Mouse (Mus musculus) 3T3-L1 (cell line): ENCODE measurements around the gene Akap9.
"Not testable (repeated sequence)": the region's sequence is repeated elsewhere in the genome, so short reads cannot be mapped to it uniquely, and the experiment has no call there.

Source experiments
- DNase-seq: peaks from one replicate; pipeline ENCODE4 v3.0.0-alpha.2; 2015; ENCODE audit warnings: low read depth, low spot score

Gene Akap9

DNA sequence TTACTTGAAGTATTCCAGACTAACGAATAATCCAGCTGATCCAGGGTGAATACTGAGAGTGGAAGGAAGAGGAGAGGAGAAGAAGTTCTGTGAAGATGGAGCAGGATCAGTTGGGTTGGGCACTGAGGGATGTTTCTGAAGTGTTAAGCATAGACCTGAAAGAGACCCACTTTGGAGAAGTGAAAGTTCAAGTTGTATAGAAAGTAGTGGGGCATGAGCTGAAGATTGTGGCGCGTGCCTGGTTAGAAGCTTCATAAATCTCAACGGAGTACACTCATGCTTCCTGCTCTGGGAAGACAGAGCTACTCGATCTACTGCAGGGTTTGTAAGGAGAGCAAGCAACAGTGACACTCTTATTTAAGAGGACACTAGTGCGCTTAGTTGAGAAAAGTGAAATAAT lies 41.3 kb downstream of the Akap9 start:
- no peak for DNase-seq

GRCm38 (mm10) chr5:3970936-3971335 lies 43.1 kb downstream of the Akap9 start:
- DNase-seq: no peak

DNA sequence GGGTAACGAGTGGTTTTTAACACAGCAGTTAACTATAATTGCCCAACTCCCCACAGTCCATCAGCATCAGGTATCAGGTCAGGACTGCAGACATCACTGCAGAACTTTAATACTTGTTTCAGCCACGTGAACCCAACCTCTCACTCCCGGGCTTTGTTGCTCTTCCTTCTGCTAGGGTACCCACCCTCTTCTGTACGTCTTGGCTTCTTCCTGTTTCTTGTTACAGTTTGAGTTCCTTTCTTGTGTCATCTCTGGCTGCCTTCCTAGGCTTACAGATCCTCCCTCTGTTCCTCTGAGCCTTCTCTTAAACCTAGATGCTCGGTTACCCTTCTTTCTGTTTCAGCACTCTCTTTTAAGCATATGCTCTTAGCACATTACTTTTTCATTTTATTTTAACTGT lies 45.9 kb downstream of the Akap9 start:
- no peak for DNase-seq

GRCm38 (mm10) chr5:3974896-3975295 lies 47.0 kb downstream of the Akap9 start:
- no peak for DNase-seq

DNA sequence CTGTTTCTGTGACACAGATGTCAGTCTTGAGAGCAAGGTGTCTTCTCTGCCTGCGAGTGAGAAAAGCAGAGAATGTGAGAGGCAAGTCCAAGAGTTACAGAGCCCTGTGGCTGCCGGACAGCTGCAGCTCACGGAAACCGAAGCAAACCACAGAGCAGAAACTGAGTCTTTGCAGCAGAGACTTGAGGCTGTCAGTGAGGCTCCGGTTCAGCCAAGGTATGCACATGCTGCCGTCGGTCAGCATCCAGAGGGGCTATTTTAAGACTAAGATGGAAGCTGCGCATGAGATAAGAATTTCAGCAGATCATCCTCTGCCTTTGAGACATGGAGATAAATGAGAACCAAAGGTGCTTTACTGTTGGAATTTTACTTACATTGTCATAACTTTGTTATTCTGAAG lies 48.3 kb downstream of the Akap9 start:
- DNase-seq: no peak

DNA sequence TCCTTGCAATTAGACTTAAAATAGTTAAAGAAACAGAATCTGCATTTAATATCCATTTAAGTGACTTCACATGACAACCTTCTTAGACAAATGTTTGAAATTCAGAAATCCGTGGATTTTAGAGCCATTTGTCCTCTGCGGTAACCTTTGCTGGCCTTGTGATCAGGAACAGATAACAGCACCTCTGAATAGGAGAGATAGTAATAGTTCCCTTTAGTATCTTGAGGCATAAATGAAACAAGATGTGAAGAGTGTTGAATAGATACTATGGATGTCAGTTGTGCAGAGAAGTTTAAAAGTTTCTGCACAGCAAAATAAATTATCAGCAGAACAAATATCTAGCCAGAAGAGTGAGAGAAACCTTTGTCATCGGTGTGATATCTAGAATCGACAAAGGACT lies 50.0 kb downstream of the Akap9 start:
- no peak for DNase-seq

DNA sequence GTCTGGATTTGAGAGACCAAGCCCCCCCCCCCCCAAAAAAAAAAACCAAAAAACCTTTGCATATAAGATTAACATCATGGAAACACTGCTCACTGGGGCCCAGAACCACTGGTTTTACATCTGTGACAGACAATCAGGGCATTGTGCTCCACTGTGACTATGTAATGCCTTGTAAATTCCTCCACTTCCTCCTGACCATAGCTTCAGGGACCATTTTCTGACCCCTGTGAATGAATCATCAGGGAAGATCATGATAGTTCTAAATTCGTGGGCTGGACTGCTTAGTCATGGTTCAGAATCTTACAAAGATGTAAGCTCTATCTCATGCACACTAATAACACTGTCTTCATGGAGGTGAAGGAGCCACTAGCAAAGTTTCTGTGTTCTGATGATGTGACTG lies 61.8 kb downstream of the Akap9 start:
- peak; percentile 91 for DNase-seq

- peak; percentile 60 for DNase-seq
Measured at GRCm38 (mm10) chr5:3990499-3990898, 62.6 kb downstream of the Akap9 start.

- peak; percentile 45 for DNase-seq
Measured at GRCm38 (mm10) chr5:4004531-4005469, 76.9 kb downstream of the Akap9 start.

DNA sequence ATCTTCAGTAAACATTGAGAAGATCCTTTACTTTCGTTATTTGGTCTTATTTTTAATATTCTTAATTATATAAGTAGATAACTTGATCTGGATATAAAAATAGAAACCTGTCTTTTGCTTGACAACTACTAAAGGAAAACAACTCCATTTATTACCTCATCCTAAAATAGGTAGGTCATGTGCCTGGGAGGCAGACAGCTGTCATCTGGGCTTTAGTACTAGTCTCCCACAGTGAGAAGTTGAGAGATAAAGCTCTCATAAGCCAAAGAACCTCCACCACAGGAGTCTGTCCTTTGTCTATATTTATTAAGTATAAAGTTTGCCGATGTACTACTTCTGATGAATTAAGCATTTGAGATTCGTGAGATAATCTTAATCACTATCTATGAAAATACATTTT lies 78.8 kb downstream of the Akap9 start:
- DNase-seq: no peak

DNA sequence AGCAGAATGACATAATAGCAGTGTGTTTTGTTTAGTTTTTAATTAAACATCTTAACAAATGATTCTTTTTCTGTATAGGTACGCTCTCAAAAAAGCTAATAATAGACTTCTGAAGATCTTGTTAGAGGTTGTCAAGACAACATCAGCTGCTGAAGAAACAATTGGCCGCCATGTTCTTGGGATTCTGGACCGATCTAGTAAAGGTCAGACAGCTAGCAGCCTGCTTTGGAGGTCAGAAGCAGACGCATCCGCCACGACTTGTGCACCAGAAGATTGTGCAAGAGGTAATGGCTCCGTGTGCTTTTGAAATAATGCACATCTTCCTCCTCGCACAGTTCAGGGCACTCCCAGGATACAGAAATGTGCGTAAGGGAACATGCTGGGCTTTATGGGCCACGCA lies 80.4 kb downstream of the Akap9 start:
- no peak for DNase-seq

DNA sequence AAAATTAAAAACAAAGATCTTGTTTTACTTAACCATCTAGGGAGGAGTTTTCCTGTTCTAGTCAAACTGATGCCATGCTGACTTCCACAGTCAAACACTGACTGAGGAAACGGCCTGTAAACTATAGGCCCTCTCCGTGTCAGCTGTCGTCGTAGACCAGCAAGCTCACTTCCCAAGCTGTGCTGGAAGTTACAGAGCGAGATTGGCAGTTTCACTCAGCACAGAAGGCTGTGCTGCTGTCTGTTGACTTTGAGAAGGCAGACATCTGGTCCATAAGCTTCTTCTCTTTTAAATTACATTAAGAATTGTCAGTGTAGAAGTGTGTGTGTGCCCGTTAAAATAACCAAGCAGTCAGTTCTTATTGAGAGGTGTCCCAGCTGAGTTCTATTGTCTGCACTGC lies 81.7 kb downstream of the Akap9 start:
- no peak for DNase-seq

DNA sequence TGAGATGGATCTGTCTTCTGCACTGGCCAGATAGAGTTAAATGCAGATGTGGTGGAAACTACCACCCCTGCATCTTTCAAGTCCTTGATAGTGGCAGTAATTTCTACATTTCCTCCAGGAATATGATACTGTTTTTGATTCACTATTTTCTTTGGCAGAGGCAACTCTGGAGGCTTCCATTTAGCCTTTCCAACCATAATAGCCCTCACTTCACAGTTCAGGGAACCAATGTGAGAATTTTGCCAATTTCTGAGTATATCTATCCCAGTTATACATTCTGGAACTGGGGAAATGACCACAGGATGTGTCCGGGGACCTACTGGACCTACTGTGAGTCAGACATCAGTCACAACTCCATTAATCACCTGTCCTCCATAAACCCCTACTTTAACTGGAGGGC lies 89.8 kb downstream of the Akap9 start:
- DNase-seq: peak; percentile 63

DNA sequence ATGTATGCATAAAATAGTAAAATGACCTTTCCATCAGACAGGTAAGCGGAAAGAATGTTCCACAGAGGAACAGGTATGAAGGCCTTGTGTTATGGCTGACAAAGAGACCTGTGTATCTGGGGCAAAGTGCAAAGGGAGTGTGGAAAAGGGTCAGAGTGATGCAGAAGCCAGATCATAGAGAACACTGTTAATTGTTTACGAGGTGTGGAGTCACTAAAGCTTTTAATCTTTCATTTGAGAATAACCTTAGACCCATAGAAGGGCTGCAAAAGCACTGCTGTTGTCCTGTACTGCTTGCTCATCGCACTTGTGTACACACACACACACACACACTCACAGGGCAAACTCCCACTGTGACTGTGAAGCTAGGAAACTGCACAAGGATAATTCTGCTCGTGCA lies 91.5 kb downstream of the Akap9 start:
- DNase-seq: no peak

- no peak for DNase-seq
Measured at GRCm38 (mm10) chr5:4020018-4020417, 92.2 kb downstream of the Akap9 start.

- no peak for DNase-seq
Measured at GRCm38 (mm10) chr5:4023186-4023585, 95.3 kb downstream of the Akap9 start.

DNA sequence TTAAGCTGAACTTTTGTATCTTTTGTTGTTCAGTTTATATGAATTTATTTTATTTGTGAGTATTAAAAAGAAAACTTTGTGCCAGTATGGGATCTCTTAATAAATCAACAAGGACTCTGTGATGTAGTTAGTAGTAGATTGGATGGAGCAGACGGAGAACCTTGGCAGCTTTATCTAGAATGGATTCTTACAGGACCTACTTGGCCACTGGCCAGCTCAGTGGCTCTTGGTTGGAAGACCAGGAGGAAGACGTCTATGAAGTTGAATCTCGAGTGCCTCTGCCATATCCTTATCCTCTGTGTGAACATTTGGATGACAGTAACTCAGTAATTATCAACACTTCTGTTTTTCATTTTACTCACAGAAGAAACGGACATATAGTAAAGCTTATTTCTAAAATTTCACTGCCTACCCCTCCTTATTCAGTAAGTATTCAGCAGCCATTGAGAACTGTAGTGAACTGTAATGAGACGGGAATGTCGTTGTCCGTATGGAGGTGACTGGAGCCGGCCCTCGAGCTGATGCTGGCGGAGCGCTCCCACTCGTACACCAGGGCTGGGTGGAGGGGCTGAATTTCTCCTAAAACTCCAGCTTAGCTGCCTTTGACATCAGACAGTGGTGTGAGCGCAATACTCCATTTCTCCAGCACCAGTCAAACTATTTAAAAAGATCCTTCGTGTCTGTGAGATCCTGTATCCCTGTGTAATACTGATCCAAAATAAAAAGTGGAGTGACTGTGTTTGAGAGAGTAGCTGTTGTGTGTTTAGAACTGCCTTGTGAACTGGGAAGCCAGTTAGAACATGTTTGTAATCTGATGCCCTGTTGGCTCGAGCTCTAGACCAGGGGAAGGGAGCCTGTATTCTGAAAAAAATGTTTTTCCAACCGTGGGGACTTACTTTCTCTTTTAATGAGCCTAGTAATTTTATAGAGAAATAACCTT lies 96.2 kb downstream of the Akap9 start:
- DNase-seq: peak; percentile 71

DNA sequence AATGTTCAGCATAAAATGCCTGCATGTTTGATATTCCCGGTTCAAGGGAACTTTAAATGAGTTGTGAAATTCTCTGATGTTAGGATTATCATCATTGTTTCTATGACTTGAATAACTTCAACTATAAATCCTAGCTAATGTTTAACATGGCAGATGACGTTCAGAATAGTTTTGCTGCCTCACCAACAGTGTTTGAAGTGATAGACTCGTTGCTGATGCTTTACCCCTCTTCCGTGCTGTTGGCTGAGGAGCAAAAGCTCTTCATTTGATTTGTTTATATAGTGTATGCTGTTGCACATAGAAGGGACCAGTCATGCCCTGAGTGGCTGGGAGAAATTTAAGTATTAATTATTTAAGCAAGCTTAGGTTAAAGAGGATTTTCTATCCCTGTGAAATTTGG lies 96.9 kb downstream of the Akap9 start:
- peak; percentile 7 for DNase-seq

- DNase-seq: not testable (repeated sequence)
Measured at GRCm38 (mm10) chr5:4026336-4026735, 98.5 kb downstream of the Akap9 start.

GRCm38 (mm10) chr5:4028486-4029173 lies 100.8 kb downstream of the Akap9 start:
- DNase-seq: peak; percentile 76

DNA sequence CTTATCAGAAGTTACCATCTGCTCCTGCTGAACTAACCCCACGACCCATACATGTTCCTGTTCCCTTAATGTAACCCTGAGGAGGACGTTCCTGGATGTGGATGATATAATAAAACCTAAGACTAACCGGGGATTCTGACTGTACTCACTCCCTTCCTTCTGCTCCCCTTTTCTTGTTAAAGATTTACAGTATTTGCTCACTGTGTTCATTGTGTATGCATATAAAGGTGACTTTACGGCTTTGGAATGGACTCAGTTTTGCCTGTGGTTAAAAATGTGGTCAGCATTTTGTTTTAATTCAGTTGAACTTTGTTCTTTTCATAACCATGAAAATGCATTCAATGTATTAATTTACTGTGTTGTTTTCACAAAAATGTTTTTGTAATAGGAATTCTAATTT lies 104.0 kb downstream of the Akap9 start:
- DNase-seq: no peak

DNA sequence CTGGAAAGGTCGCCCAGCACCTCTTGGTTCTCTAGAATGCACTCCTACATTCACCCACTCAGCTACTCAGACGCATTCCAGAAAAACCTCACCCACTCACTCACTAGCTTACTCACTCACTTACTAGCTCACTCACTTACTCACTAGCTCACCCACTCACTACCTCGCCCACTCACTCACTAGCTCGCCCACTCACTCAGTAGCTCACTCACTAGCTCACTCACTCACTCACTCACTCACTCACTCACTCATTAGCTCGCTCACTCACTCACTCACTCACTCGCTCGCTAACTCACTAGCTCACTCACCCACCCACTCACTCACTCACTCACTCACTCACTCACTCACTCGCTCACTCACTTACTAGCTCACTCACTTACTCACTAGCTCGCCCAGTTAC lies 108.8 kb downstream of the Akap9 start:
- DNase-seq: no peak
